Mouse (Mus musculus) limb, embryonic 14.5 days (tissue): Measurements from ENCODE around the gene Mmd2. TPM values are rescaled to one million over a fixed set of nuclear protein-coding genes. Genes with fewer than 3 reads are reported as not detected.

Experiments used
- ATAC-seq: fragments of 200-750 bp; cut with Nextera tagmentation; 2 replicates; pipeline ENCODE4 v1.8.0; 2017; ENCODE audit warnings: low read depth, moderate number of reproducible peaks, moderate TSS enrichment; ENCODE audit not compliant: low FRiP score
- DNase-seq: peaks from one replicate; pipeline ENCODE4 v3.0.0-alpha.2; 2015; ENCODE audit warnings: low spot score
- H3K27ac ChIP-seq: fragments of 300-500 bp; sonication (generic); replicated peaks from 2 replicates; pipeline ENCODE4 v1.5.1; 2014; ENCODE audit warnings: low read depth, mild to moderate bottlenecking, low read length, moderate library complexity, mixed read lengths
- H3K27me3 ChIP-seq: fragments of 300-500 bp; sonication (generic); 2 replicates; pipeline ENCODE4 v1.6.1; 2014; ENCODE audit warnings: low read length, mixed read lengths; ENCODE audit not compliant: control insufficient read depth, insufficient read depth
- H3K36me3 ChIP-seq: fragments of 300-500 bp; sonication (generic); 2 replicates; pipeline ENCODE4 v1.6.1; 2014; ENCODE audit warnings: mild to moderate bottlenecking, low read length, moderate library complexity, mixed read lengths; ENCODE audit not compliant: control insufficient read depth, insufficient read depth
- H3K4me1 ChIP-seq: fragments of 300-500 bp; sonication (generic); 2 replicates; pipeline ENCODE4 v1.6.1; 2014; ENCODE audit warnings: antibody characterized with exemption, low read length, mixed read lengths; ENCODE audit not compliant: control insufficient read depth, insufficient read depth
- H3K4me2 ChIP-seq: fragments of 300-500 bp; sonication (generic); replicated peaks from 2 replicates; pipeline ENCODE4 v1.6.1; 2014; ENCODE audit warnings: low read depth, mild to moderate bottlenecking, low read length, moderate library complexity; ENCODE audit not compliant: severe bottlenecking
- H3K4me3 ChIP-seq: fragments of 300-500 bp; sonication (generic); replicated peaks from 2 replicates; pipeline ENCODE4 v1.5.1; 2014; ENCODE audit warnings: low read length
- H3K9ac ChIP-seq: fragments of 300-500 bp; sonication (generic); 2 replicates; pipeline ENCODE4 v1.6.1; 2014; ENCODE audit warnings: mild to moderate bottlenecking, low read depth, low read length, moderate library complexity; ENCODE audit not compliant: severe bottlenecking
- H3K9me3 ChIP-seq: fragments of 300-500 bp; sonication (generic); 2 replicates; pipeline ENCODE4 v1.6.1; 2016; ENCODE audit warnings: low read length; ENCODE audit not compliant: control insufficient read depth
- POLR2A ChIP-seq: fragments of 200-500 bp; IDR thresholded peaks from 2 replicates; pipeline ENCODE4 v1.8.0; 2012; ENCODE audit warnings: inconsistent platforms, mild to moderate bottlenecking, moderate library complexity, borderline replicate concordance; ENCODE audit not compliant: insufficient read depth, insufficient read length; ENCODE audit errors: extremely low read depth
- WGBS: fragments of 180-500 bp; shearing (Covaris S2); extraction: QIAGEN DNeasy Blood & Tissue Kit; methylation state at CpG from one replicate; pipeline ENCODE4 v1.1.7; 2014; 5-methylcytosine and 5-hydroxymethylcytosine counted together
- polyA plus RNA-seq, 2 experiments: library from polyadenylated mRNA; depleted of rRNA in 1 of 2; stranded (reverse) in 1 of 2; unstranded in 1 of 2; fragments of >200 nt; fragmentation: Nextera tagmentation in 1 of 2; extraction: Ambion mirVana in 1 of 2; gene quantifications; 2 replicates each; pipeline versions ENCODE4 v1.2.1 to v1.2.3; 2012 to 2014

Gene Mmd2
- polyA plus RNA-seq, 2 experiments: 1.2 to 2.0 TPM

DNA sequence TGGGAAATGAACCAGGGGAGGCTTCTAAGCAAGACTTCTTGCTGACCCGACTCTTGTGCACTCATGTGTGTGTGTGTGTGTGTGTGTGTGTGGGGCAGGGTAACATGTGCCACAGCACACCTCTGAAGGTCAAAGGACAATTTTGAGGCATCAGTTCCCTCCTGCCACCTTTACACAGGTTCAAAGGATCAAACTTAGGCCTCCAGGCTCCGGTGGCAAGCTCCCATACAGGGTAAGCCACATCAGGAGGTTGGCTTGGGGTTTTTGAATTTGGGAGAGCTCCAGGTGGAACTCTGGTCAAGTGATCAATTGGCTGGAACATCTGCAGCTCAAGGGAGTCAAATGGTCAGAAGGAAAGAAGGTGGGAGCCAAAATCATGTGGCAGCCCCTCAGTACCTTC, 12.8 kb upstream of the Mmd2 start:
- H3K27me3 ChIP-seq: no peaks in the 10 kb centered on the region
- H3K36me3 ChIP-seq: no peaks in the 10 kb centered on the region
- no peak overlapping the region for H3K27ac ChIP-seq
- DNase-seq (no peak), ATAC-seq (no peak)
- TF ChIP-seq POLR2A: no peak
- H3K9me3 ChIP-seq: no peaks in the 10 kb centered on the region
- H3K9ac ChIP-seq: no peak overlapping the region
- no peak overlapping the region for H3K4me3 ChIP-seq
- H3K4me2 ChIP-seq: no peak overlapping the region
- H3K4me1 ChIP-seq: no peaks in the 10 kb centered on the region
- 68% methylated on average over 2 of the region's 2 CpGs for WGBS

DNA sequence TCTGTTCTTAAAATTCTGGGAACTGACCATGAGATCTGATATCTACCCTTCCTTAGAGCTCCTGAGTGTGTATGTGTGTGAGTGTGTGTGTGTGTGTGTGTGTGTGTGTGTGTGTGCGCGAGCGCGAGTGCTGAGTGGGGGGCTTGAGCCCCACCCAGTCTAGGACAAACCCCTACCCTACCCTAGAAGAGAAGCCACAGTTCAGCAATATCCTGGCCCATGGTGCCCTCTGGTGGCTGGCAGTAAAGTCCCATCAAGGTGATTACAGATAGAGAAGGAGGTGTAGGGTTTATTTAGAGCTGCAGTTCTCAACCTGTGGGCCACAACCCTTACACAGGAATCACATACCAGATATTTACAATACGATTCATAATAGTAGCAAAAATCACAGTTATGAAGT, 11.3 kb upstream of the Mmd2 start:
- 28% methylated on average over 5 of the region's 5 CpGs for WGBS
- Histone ChIP-seq H3K4me2 (no peak overlapping the region), H3K4me3 (no peak overlapping the region), H3K27me3 (no peaks in the 10 kb centered on the region), H3K9me3 (no peaks in the 10 kb centered on the region), H3K27ac (no peak overlapping the region), H3K36me3 (no peaks in the 10 kb centered on the region), H3K9ac (no peak overlapping the region), H3K4me1 (no peaks in the 10 kb centered on the region)
- TF ChIP-seq POLR2A: no peak
- DNase-seq (peak; percentile 35), ATAC-seq (peak; percentile 47; the same call in 1 of the 2 replicates)

DNA sequence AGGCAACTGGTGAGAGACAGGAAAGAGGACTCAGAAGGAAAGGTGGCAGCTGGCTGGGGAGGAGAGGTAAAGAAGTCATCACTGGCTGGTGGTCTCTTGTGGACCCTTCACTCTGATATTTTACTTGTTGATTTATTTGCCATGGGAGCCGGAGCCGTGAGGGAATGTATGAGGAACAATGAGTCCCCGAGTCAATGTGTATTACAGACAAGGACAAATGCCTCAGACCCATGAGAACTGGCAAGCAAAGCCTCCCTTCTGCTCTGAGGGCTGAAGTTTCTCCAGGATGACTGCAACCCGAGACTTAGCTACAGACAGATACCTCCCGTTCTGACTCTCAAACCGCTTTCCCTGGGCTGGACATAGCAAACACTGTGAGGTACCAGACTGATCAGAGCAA, 7.7 kb upstream of the Mmd2 start:
- TF ChIP-seq POLR2A: no peak
- no peak for ATAC-seq
- 60% methylated on average over 6 of the region's 6 CpGs for WGBS
- no peak overlapping the region for H3K4me3 ChIP-seq
- no peak overlapping the region for H3K27ac ChIP-seq
- no peak for DNase-seq
- no peak overlapping the region for H3K9ac ChIP-seq
- no peaks in the 10 kb centered on the region for H3K9me3 ChIP-seq
- H3K27me3 ChIP-seq: no peaks in the 10 kb centered on the region
- H3K36me3 ChIP-seq: no peaks in the 10 kb centered on the region
- no peak overlapping the region for H3K4me2 ChIP-seq
- no peaks in the 10 kb centered on the region for H3K4me1 ChIP-seq

DNA sequence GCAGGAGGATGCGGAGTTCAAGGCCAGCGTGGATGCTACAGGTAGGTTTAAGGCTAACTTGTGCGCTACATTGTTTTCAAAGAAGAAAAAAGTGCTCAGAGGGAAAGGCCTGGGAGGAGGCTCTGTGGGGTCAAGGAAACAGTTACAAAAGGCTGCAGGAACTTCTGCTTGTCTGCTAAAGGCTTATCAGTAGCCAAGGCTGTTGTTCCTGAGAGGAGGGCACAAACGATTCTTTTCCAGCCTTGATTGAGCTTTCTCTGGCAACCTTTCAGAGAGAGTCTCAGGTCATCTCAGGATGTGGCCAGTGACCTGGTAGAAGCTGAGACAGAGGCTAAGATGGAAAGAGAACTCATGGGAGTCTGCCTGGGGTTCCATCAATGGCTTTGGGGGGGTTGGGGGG, 7.0 kb upstream of the Mmd2 start:
- Histone ChIP-seq H3K36me3 (no peaks in the 10 kb centered on the region), H3K9me3 (no peaks in the 10 kb centered on the region), H3K4me1 (no peaks in the 10 kb centered on the region), H3K27ac (no peak overlapping the region), H3K4me2 (no peak overlapping the region), H3K27me3 (no peaks in the 10 kb centered on the region), H3K9ac (no peak overlapping the region), H3K4me3 (no peak overlapping the region)
- no peak for ATAC-seq
- WGBS: 87% methylated on average over 4 of the region's 4 CpGs
- no peak for TF ChIP-seq POLR2A
- no peak for DNase-seq

DNA sequence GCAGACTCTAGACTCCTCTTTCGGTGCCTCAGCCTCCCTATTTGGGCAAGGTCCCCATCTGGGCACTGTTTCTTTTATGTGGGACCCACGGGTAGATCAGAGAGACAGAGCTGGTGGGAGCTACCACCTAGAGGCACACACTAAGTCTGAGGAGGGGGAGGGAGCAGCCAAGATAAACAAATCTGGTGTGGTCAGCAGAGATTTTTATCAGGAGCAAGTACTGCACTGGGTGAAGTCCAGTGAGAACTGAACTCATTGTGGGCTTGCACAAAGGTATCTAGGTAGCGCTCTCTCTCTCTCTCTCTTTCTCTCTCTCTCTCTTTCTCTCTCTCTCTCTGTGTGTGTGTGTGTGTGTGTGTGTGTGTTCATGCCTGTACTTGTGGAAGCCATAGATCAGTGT, 5.9 kb upstream of the Mmd2 start:
- Histone ChIP-seq H3K4me3 (no peak overlapping the region), H3K9ac (no peak overlapping the region), H3K27me3 (no peaks in the 10 kb centered on the region), H3K9me3 (no peaks in the 10 kb centered on the region), H3K4me1 (no peaks in the 10 kb centered on the region), H3K36me3 (no peaks in the 10 kb centered on the region), H3K4me2 (no peak overlapping the region), H3K27ac (no peak overlapping the region)
- no peak for ATAC-seq
- no peak for TF ChIP-seq POLR2A
- DNase-seq: no peak
- WGBS: 62% methylated on average over 3 of the region's 3 CpGs

DNA sequence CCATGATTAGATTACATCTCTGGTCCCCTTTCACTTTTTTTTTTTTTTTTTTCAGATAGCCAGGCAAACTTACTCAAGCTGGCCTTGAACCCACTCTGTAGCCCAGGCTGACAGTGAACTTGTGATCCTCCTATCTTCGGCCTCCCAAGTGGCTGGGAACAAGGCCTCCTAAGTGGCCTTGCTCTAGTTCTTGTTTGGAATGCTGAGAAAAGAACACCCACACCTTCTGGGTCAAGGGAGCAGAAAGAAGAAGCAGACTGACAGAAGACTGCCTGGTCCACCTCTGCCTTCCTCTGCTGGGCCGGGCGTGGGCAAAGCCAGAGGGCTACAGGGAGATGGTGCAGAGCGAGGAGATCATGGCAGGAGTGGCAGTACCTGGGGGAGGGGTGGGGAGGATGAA, 1.8 kb upstream of the Mmd2 start:
- no peak for ATAC-seq
- H3K4me3 ChIP-seq: no peak overlapping the region
- H3K9me3 ChIP-seq: no peaks in the 10 kb centered on the region
- no peak overlapping the region for H3K4me2 ChIP-seq
- no peak overlapping the region for H3K9ac ChIP-seq
- H3K27ac ChIP-seq: no peak overlapping the region
- no peak for DNase-seq
- no peaks in the 10 kb centered on the region for H3K36me3 ChIP-seq
- H3K27me3 ChIP-seq: peaks cover 12% of the 10 kb centered on the region; the same call in 1 of the 2 replicates
- no peak for TF ChIP-seq POLR2A
- H3K4me1 ChIP-seq: no peaks in the 10 kb centered on the region
- 85% methylated on average over 4 of the region's 4 CpGs for WGBS
